Comparison of ENCODE assay signal across 14 mouse cellular contexts in genomic region chr6:85252251-85253058, GRCm38 (mm10).
A peak's percentile ranks its signal among the peaks of the same experiment; 100 is the strongest.
DNase-seq lines count a peak whose midpoint lies in the region; ATAC-seq and TF ChIP-seq lines count a peak whose summit lies in the region.
"Had no signal": no experiment of that assay in that cellular context is flagged by ENCODE, and none has a peak within 500 bp of the region (broad histone marks: within the 10 kb centered on the region; RNA-seq: fewer than 3 reads in every experiment).

No protein-coding gene starts in this region.

- no peak for TF ChIP-seq CTCF in brain, embryonic 14.5 days (IDR thresholded peaks at IDR 0.05; ENCODE audit: borderline replicate concordance, extremely low read depth, insufficient read depth, insufficient read length)

- peak; percentile 26 for DNase-seq in layer of hippocampus, adult 9-11 months
- no peak for DNase-seq in layer of hippocampus, adult 9-10 months (ENCODE audit: low spot score)
- DNase-seq in brain, embryonic 14.5 days (ENCODE audit: low read depth): peak; percentile 80
- peak; percentile 66 for DNase-seq in kidney, postnatal 14 days
- DNase-seq in cerebellum, adult 11-12 months: no peak
- DNase-seq: adrenal gland, adult 8-10 months; embryo, embryonic 11 days; heart, postnatal 14 days; left cerebral cortex, postnatal 4 days; right cerebral cortex, postnatal 4 days had no signal

- H3K27ac ChIP-seq in forebrain, embryonic 15.5 days (replicated peaks): no peak overlapping the region
- H3K27ac ChIP-seq in intestine, embryonic 15.5 days: no peak overlapping the region
- H3K27ac ChIP-seq: liver, embryonic 15.5 days had no signal

- no peak overlapping the region for H3K4me2 ChIP-seq in forebrain, embryonic 15.5 days (replicated peaks)
- no peak overlapping the region for H3K4me2 ChIP-seq in intestine, embryonic 15.5 days (replicated peaks)
- H3K4me2 ChIP-seq: liver, embryonic 15.5 days had no signal

- ATAC-seq in forebrain, embryonic 15.5 days (replicated peaks): peak; percentile 49
- ATAC-seq in intestine, embryonic 15.5 days: no peak
- ATAC-seq in megakaryocyte, adult 5-6 weeks (ENCODE audit: poor library complexity, severe bottlenecking): no peak

- H3K9me3 ChIP-seq in forebrain, embryonic 15.5 days: no peaks in the 10 kb centered on the region
- no peaks in the 10 kb centered on the region for H3K9me3 ChIP-seq in intestine, embryonic 15.5 days
- H3K9me3 ChIP-seq: liver, embryonic 15.5 days had no signal

- H3K4me1 ChIP-seq in forebrain, embryonic 15.5 days: peaks cover 13% of the 10 kb centered on the region; the same call in 1 of the 2 replicates
- H3K4me1 ChIP-seq in intestine, embryonic 15.5 days (replicated peaks): no peaks in the 10 kb centered on the region
- H3K4me1 ChIP-seq: liver, embryonic 15.5 days had no signal

- no peaks in the 10 kb centered on the region for H3K36me3 ChIP-seq in forebrain, embryonic 15.5 days
- H3K36me3 ChIP-seq in intestine, embryonic 15.5 days: no peaks in the 10 kb centered on the region
- H3K36me3 ChIP-seq: liver, embryonic 15.5 days had no signal

- H3K27me3 ChIP-seq in forebrain, embryonic 15.5 days: no peaks in the 10 kb centered on the region
- H3K27me3 ChIP-seq in intestine, embryonic 15.5 days (replicated peaks): no peaks in the 10 kb centered on the region
- H3K27me3 ChIP-seq: liver, embryonic 15.5 days had no signal

- 55% methylated on average over 17 of the region's 17 CpGs for WGBS in forebrain, embryonic 15.5 days
- 82% methylated on average over 17 of the region's 17 CpGs for WGBS in intestine, embryonic 15.5 days

- no peak for TF ChIP-seq POLR2A in brain, embryonic 14.5 days (IDR thresholded peaks at IDR 0.05; ENCODE audit: borderline replicate concordance, extremely low read depth, insufficient read depth, insufficient read length, poor library complexity, severe bottlenecking)

- no peak overlapping the region for H3K9ac ChIP-seq in forebrain, embryonic 15.5 days (replicated peaks)
- no peak overlapping the region for H3K9ac ChIP-seq in intestine, embryonic 15.5 days
- H3K9ac ChIP-seq: liver, embryonic 15.5 days had no signal

- no peak overlapping the region for H3K4me3 ChIP-seq in forebrain, embryonic 15.5 days
- no peak overlapping the region for H3K4me3 ChIP-seq in intestine, embryonic 15.5 days (replicated peaks)
- H3K4me3 ChIP-seq: liver, embryonic 15.5 days had no signal

Comparison
In these comparisons a context has a peak if more than half of its experiments do, and no peak if none do; other contexts are left out.
1. DNase-seq: peak in layer of hippocampus, adult 9-11 months (single experiment), brain, embryonic 14.5 days (single experiment) and kidney, postnatal 14 days (single experiment); none in layer of hippocampus, adult 9-10 months (single experiment) and cerebellum, adult 11-12 months (single experiment).